In the genomic region with DNA sequence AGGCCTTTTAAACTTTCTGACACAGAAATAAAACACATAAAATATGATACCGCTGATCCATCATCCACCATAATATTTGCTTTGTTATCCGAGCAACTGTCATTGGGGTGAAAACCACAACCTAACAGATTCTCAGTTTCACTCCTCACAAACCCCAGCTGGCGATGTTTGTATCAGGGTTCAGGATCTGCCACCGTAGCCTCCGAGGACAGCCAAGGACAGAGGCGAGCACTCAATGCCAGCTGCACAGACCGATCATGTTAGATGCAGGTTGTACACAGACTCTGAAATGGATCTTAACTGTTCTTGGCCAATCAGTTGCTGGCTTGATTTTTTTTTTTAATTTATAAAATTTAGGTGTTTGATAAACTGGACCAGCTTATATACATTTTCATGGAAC, we compare ENCODE assay signal across 23 mouse cellular contexts.
DNase-seq lines count a peak whose midpoint lies in the region; ATAC-seq and TF ChIP-seq lines count a peak whose summit lies in the region.
"Had no signal": no experiment of that assay in that cellular context is flagged by ENCODE, and none has a peak within 500 bp of the region (broad histone marks: within the 10 kb centered on the region; RNA-seq: fewer than 3 reads in every experiment).

No protein-coding gene starts in this region.

- H3K4me2 ChIP-seq in kidney, embryonic 14.5 days (replicated peaks; ENCODE audit: low read depth, low read length) = no peak overlapping the region
- H3K4me2 ChIP-seq: forebrain, embryonic 15.5 days; hindbrain, embryonic 13.5 days; midbrain, embryonic 11.5 days; neural tube, embryonic 15.5 days had no signal

- 37% methylated on average over 7 of the region's 7 CpGs for WGBS in kidney, embryonic 14.5 days
- WGBS in lung, adult 2 months = 69% methylated on average over 7 of the region's 7 CpGs

- 0 out of 2 replicates have a peak, but pooled peaks have one; percentile 30 for ATAC-seq in kidney, embryonic 14.5 days (ENCODE audit: low FRiP score, low TSS enrichment)
- ATAC-seq in megakaryocyte-erythroid progenitor cell, adult 5-6 weeks (replicated peaks; ENCODE audit: low FRiP score, low TSS enrichment, poor library complexity, severe bottlenecking) = peak; percentile 34
- ATAC-seq: forebrain, embryonic 15.5 days had no signal

- no peak for TF ChIP-seq CTCF in lung, adult 2 months (IDR thresholded peaks at IDR 0.05; ENCODE audit: insufficient read depth, low read length)
- no peak for TF ChIP-seq CTCF in brain, embryonic 14.5 days (IDR thresholded peaks at IDR 0.05; ENCODE audit: borderline replicate concordance, extremely low read depth, insufficient read depth, insufficient read length)

- peaks cover 51% of the 10 kb centered on the region for H3K36me3 ChIP-seq in kidney, embryonic 14.5 days (ENCODE audit: control insufficient read depth, insufficient read depth, low read length)
- H3K36me3 ChIP-seq: G1E had no signal

- H3K4me1 ChIP-seq in kidney, embryonic 14.5 days (ENCODE audit: control insufficient read depth, insufficient read depth, low read length) = peaks cover 14% of the 10 kb centered on the region
- H3K4me1 ChIP-seq in lung, adult 2 months (ENCODE audit: control insufficient read depth, insufficient read depth, low read length) = peaks cover 15% of the 10 kb centered on the region
- H3K4me1 ChIP-seq: neural tube, embryonic 15.5 days had no signal

- H3K9me3 ChIP-seq in kidney, embryonic 14.5 days (ENCODE audit: control insufficient read depth, low read length) = no peaks in the 10 kb centered on the region
- H3K9me3 ChIP-seq: forebrain, embryonic 15.5 days; hindbrain, embryonic 13.5 days; neural tube, embryonic 15.5 days had no signal

- H3K9ac ChIP-seq in kidney, embryonic 14.5 days (ENCODE audit: low read depth, low read length) = no peak overlapping the region
- H3K9ac ChIP-seq: forebrain, embryonic 15.5 days; hindbrain, embryonic 13.5 days; neural tube, embryonic 15.5 days had no signal

- TF ChIP-seq POLR2A in lung, adult 2 months (IDR thresholded peaks at IDR 0.05; ENCODE audit: borderline replicate concordance, extremely low read depth, low read depth, low read length) = no peak
- TF ChIP-seq POLR2A in brain, embryonic 14.5 days (IDR thresholded peaks at IDR 0.05; ENCODE audit: borderline replicate concordance, extremely low read depth, insufficient read depth, insufficient read length, poor library complexity, severe bottlenecking) = no peak

- no peak overlapping the region for H3K4me3 ChIP-seq in kidney, embryonic 14.5 days (ENCODE audit: low read length)
- H3K4me3 ChIP-seq in lung, adult 2 months (replicated peaks; ENCODE audit: extremely low read depth, low read depth, low read length) = no peak overlapping the region
- H3K4me3 ChIP-seq: forebrain, embryonic 15.5 days; hindbrain, embryonic 13.5 days; neural tube, embryonic 15.5 days had no signal

- no peak overlapping the region for H3K27ac ChIP-seq in kidney, embryonic 14.5 days (ENCODE audit: low read depth, low read length)
- H3K27ac ChIP-seq: forebrain, embryonic 15.5 days; hindbrain, embryonic 13.5 days; neural tube, embryonic 15.5 days had no signal

- intact Hi-C loops in left cerebral cortex, postnatal 10 days (cut with DNase I) = no loop called here

- no peaks in the 10 kb centered on the region for H3K27me3 ChIP-seq in kidney, embryonic 14.5 days (ENCODE audit: control insufficient read depth, insufficient read depth, low read length)
- H3K27me3 ChIP-seq: CH12.LX; forebrain, embryonic 15.5 days; hindbrain, embryonic 13.5 days; neural tube, embryonic 15.5 days had no signal

- DNase-seq in kidney, postnatal 4 days = no peak
- DNase-seq in lung, adult 18-20 months = peak; percentile 14 to 24
- no peak for DNase-seq in lung, adult 2 months
- DNase-seq in brain, embryonic 14.5 days (ENCODE audit: low read depth) = peak; percentile 9
- DNase-seq in left cerebral cortex, postnatal 10 days (ENCODE audit: extremely low spot score in 1 of 2, low spot score in 2 of 2) = no peak
- DNase-seq: adrenal gland, adult 2 months; cerebellum, adult 18-20 months; cerebellum, postnatal 25 days; gastrocnemius, postnatal 14 days; heart, adult 18-20 months; heart, postnatal 36 days; kidney, adult 11 months; layer of hippocampus, adult 9-11 months; liver; thymus, postnatal 4 days had no signal

Comparison
In these comparisons a context has a peak if more than half of its experiments do, and no peak if none do; other contexts are left out.
1. DNase-seq: peak in lung, adult 18-20 months (2 of 2) and brain, embryonic 14.5 days (single experiment); none in kidney, postnatal 4 days (0 of 2), lung, adult 2 months (single experiment) and left cerebral cortex, postnatal 10 days (0 of 2).